Mouse (Mus musculus) CH12F3 (cell line): ENCODE measurements around the gene Dad1.

Source experiments
- in situ Hi-C: fragments of 300-500 bp; cut with MboI; formaldehyde crosslinking; loops from 2 replicates; pipeline ENCODE4 v1.14.3; 2020; ENCODE audit warnings: low sequenced_read_pairs

Gene Dad1

GRCm38 (mm10) chr14:54187211-54187610 lies 66.7 kb downstream of the Dad1 start:
- in situ Hi-C loops: no loop called here
